Mouse (Mus musculus) lung, adult 2 months (tissue): Measurements from ENCODE around the gene Gemin5. TPM values are rescaled to one million over a fixed set of nuclear protein-coding genes. Genes with fewer than 3 reads are reported as not detected.

ENCODE experiments used
- DNase-seq: peaks from one replicate; pipeline ENCODE4 v3.0.0; 2022
- H3K4me1 ChIP-seq: fragments of 200-500 bp; 2 replicates; pipeline ENCODE4 v1.6.1; 2011; ENCODE audit warnings: low read length; ENCODE audit not compliant: control insufficient read depth, insufficient read depth
- H3K4me3 ChIP-seq: fragments of 200-500 bp; replicated peaks from 2 replicates; pipeline ENCODE3; 2011; ENCODE audit warnings: low read depth, mild to moderate bottlenecking, control low read depth, low read length; ENCODE audit errors: extremely low read depth
- CTCF ChIP-seq: fragments of 200-500 bp; IDR thresholded peaks from 2 replicates; pipeline ENCODE4 v1.5.1; 2011; ENCODE audit warnings: mild to moderate bottlenecking, low read length, control low read depth; ENCODE audit not compliant: insufficient read depth
- POLR2A ChIP-seq: fragments of 200-500 bp; IDR thresholded peaks from 2 replicates; pipeline ENCODE4 v1.6.1; 2011; ENCODE audit warnings: low read depth, mild to moderate bottlenecking, control low read depth, low read length, borderline replicate concordance; ENCODE audit errors: extremely low read depth
- WGBS: fragments of 180-500 bp; shearing (Covaris S2); methylation state at CpG from one replicate; pipeline ENCODE4 v1.1.7; 2018; 5-methylcytosine and 5-hydroxymethylcytosine counted together
- polyA plus RNA-seq: library from polyadenylated mRNA; depleted of rRNA; stranded (reverse); fragments of >200 nt; gene quantifications from 2 replicates; pipeline ENCODE4 v1.2.3, GENCODE M21; 2012

Gemin5 gene
- polyA plus RNA-seq, 1 experiment, result 5.7 TPM

DNA sequence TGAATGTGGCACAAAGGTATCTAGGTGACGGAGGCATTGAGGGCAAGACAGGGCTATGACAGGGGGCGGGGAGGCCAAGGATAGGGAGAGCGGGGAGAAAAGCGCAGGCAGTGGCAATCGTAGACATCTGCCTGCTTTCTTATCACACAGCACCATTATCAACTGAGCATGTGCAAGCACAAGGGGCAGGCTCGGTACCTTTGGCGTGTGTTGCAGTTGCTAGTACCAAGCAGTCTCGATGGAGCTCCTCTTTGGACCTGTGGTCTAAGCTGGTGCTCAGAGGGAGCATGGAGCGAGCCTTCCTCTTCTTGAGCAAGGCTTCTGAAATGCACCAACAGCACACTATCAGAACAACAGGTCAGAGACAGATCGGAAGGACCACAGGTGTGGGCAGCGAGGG lies 29.5 kb downstream of the Gemin5 start:
- no peak for TF ChIP-seq POLR2A
- no peak for TF ChIP-seq CTCF
- WGBS, result 90% methylated on average over 11 of the region's 11 CpGs
- no peak for DNase-seq
- H3K4me3 ChIP-seq, result no peak overlapping the region
- H3K4me1 ChIP-seq, result no peaks in the 10 kb centered on the region

DNA sequence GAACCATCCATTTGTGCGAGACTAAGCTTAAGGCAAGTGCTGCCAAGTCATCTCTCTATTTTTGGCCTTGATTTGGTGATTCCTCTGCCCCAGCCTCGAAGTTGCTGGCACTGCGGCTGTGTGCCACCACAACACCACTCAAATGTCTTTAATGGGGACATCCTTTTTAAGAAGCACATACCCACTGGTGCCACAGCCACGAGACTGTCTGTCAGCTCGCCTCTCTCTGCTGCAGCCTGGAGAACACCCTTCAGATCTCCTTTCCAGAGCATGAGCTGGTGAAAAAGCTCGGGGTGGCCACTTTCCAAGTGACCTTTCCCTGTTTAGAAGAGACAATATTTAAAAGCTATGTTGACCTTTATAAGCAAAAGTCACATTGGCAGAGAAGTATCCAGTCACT lies 31.7 kb downstream of the Gemin5 start:
- Histone ChIP-seq H3K4me1 (no peaks in the 10 kb centered on the region), H3K4me3 (no peak overlapping the region)
- TF ChIP-seq CTCF (no peak), POLR2A (no peak)
- 86% methylated on average over 6 of the region's 6 CpGs for WGBS
- no peak for DNase-seq

DNA sequence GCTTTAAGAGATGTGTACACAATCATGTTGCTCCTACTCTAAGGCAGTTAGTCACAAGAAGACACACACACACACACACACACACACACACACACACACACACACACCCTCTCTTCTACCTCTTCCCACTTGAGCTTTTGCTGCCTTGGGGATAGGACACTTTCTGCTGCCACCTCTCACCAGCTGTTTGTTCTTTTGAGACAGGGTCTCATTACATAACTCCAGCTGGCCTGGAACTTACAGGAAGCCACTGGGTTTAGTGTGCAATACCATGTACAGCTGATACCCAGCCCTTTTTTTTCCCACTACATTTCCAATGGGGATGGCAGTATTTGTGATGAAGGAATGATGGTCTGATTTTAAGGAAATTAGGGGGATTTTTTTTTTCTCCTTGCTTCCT lies 33.0 kb downstream of the Gemin5 start:
- DNase-seq, result no peak
- no peak for TF ChIP-seq CTCF
- no peak for TF ChIP-seq POLR2A

DNA sequence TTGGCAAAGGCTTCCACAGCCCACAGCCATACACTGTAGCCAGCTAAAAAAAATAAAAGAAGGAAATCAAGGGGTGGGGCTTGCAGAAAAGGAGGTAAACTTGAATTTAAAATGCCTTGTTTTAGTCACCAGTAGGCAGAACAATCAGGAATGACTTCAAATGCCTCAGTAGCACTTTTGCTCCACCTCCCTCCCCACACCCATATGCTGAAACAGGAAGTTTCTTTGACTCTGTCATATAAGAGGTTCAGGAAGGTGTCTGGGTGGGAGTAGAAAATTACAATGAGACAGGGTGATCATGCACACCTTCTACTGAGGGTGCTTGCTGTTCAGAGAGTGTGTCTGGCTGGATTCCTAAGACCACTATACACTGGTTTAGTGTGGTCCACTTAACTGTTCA lies 33.5 kb downstream of the Gemin5 start:
- Histone ChIP-seq H3K4me1 (no peaks in the 10 kb centered on the region), H3K4me3 (no peak overlapping the region)
- TF ChIP-seq POLR2A (no peak), CTCF (no peak)
- DNase-seq, result no peak

More for the DNA sequence above, 33.0 kb downstream of the Gemin5 start:
- H3K4me1 ChIP-seq, result no peaks in the 10 kb centered on the region
- H3K4me3 ChIP-seq, result no peak overlapping the region

DNA sequence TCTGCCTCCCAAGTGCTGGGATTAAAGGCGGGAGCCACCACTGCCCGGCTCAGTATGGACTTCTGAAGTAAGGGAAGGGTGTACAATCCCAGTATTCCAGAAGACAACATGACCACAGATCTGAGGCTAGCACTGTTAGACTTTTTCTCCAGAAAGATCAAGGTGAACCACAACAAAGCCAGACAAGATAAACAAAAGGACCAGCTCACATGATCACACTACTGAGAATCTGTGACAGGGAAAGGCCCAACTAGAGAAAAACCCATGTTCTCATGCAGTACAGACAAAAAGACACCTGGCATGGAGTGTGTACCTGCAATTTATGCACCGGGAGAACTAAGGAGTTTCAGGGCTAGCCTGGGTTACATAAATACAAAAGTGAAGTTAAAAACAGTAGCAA lies 36.3 kb downstream of the Gemin5 start:
- Histone ChIP-seq H3K4me1 (no peaks in the 10 kb centered on the region), H3K4me3 (no peak overlapping the region)
- 90% methylated on average over 3 of the region's 3 CpGs for WGBS
- DNase-seq, result no peak
- TF ChIP-seq POLR2A (no peak), CTCF (no peak)

DNA sequence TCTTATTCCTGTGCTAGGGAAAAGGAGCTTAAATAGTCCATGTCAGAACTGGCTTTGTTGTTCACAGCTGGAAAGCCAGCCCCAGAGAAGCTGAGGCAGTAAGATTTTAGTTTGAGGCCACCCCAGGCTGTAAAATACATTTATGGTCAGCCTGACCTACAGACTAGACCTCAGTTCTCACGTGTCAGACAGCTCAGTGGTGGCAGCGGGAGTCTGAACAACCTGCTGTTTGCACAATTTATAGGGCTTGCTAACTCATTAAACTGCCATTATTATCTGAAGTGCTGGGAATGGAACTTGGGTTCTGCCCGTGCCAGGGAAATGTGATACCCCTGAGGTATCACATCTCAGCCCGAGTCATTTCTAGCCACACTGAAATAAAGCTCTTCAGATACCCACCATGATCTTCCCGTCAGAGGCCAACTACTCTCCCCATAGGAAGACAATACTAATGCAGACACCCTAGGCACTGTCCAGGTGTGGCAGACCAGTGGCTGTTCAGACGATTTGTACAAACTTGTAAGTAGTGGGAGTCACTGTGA lies 39.0 kb downstream of the Gemin5 start:
- no peaks in the 10 kb centered on the region for H3K4me1 ChIP-seq
- no peak overlapping the region for H3K4me3 ChIP-seq
- no peak for TF ChIP-seq POLR2A
- no peak for TF ChIP-seq CTCF
- DNase-seq, result no peak
- 79% methylated on average over 6 of the region's 6 CpGs for WGBS

DNA sequence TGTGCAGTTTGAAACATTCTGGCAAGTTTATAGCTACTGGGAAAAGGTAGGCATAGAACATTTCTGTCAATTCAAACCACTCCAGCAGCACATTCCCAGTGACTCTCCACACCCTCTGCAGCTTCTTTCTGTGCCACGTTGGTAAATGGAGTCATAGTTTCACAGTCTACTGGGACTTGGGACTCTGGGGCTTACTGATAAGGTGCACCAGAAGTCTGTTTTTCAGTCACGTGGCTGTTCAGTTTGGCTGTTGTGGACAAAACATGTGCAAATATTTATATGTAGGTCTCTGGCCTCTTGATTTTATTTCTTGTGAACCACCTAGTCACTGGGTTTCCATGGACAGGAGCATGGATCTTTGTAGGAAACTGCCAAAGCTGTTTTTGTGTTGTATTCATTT lies 40.8 kb downstream of the Gemin5 start:
- WGBS, result 81% methylated on average over 2 of the region's 2 CpGs
- DNase-seq, result no peak
- no peak for TF ChIP-seq POLR2A
- no peak for TF ChIP-seq CTCF
- no peak overlapping the region for H3K4me3 ChIP-seq
- no peaks in the 10 kb centered on the region for H3K4me1 ChIP-seq

DNA sequence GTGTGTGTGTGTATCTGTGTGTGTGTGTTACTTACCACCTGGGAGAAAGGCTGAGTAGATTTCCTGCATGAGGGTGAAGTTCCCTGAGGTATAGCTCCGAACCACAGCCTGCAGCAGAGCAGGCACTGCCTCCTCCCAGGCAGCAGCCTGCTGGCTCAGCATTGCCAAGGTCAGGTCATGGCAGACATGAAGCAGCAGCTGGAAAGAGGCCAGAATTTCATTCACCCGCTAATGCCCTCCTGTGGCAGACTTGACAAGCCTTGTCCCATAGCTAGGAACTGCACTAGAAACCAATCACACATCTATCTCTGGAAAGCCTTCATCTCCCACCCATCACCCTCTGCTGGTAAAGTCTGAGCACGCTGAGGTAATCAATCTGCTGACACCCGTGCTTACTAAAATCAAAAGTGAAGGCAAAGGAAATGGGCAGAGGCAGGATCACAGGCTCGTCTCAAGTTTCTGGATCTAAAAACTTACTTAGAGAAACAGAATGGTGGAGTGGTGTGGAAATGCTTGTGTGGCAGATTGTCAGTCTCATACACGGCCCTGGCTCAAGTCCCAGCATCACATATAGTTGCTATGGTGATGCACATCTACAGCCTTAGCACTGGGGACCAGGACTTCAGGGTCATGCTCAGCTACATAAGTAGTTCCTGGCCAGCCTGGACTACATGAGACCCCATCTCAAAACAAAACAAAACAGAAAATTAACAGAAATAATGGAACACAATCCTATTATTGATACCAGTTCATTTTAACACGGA lies 41.8 kb downstream of the Gemin5 start:
- DNase-seq, result no peak
- TF ChIP-seq CTCF, result no peak
- no peak for TF ChIP-seq POLR2A
- Histone ChIP-seq H3K4me3 (no peak overlapping the region), H3K4me1 (no peaks in the 10 kb centered on the region)
- WGBS, result 49% methylated on average over 7 of the region's 7 CpGs

DNA sequence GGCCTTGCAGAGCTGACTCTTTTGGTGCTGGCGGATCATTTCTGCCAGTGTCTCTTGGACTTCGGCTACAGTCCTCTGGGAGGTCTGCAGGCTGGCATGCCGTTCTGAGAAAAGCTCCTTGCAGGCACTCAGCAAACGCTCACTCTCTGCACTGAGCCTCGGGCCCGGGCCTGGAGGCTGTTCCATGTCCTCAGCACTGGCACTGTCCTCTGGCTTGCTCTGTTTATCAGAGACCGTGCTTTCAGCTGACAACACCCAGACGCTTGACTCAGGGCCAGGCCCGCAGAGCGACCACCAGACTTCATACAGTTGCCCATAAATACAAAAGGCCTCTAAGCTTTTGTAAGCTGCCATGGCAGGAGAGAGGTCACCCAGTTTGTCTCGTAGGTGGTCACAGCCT lies 43.3 kb downstream of the Gemin5 start:
- DNase-seq, result no peak
- TF ChIP-seq CTCF (no peak), POLR2A (no peak)
- no peak overlapping the region for H3K4me3 ChIP-seq
- WGBS, result 77% methylated on average over 11 of the region's 11 CpGs
- no peaks in the 10 kb centered on the region for H3K4me1 ChIP-seq

DNA sequence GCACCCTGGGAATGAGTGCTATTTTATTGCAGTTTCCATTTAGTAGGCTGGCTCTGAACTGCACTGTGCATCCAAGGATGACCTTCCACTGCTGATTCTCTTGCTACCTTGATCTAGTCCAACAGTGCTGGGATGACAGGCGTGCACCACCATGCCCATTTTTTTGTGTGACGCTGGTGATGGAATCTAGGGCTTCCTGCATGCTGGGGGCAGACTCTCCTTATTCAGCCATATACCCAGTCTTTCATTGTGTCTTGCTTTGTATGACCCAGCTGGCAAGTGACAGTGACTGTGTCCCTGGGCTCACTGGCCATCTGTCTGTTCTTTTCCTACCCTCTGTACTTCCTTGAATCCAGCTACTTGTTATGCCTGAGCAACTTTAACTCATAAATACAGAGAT lies 44.6 kb downstream of the Gemin5 start:
- 93% methylated on average over 2 of the region's 2 CpGs for WGBS
- no peak for TF ChIP-seq CTCF
- TF ChIP-seq POLR2A, result no peak
- H3K4me3 ChIP-seq, result no peak overlapping the region
- H3K4me1 ChIP-seq, result no peaks in the 10 kb centered on the region
- no peak for DNase-seq
